Comparison of ENCODE assay signal across 26 mouse cellular contexts in the genomic region with DNA sequence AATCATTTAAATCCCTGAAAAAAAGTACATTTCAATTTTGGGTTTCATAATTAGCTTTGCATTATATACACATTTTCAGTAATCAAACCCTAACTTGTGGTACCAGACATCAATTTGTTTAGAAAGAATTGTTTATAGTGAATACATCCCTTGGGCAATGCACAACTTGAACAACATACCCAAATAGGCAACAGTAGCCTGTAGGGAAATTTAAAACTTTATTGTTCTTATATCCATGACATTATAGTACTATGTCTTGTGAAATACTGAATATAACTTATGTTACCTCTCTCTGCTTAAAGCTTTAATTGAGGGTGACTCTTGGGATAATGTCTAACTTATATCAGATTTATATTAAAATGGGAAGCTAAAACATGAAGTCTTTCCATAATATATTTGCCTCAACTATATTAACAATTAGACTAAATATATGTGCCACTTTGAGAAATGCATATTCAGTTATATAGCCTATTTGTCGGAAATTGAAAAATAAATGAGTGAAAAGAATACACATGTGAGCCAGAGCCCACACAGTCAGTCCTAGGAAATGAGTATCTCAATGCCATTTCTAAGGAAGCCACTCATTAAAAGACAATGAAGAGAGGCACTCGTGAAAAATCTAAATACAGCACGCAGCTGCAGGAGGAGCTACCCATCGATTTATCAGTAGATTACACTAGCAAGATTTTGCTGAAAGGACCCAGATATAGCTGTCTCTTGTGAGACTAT.
"Had no signal": no experiment of that assay in that cellular context is flagged by ENCODE, and none has a peak within 500 bp of the region (broad histone marks: within the 10 kb centered on the region; RNA-seq: fewer than 3 reads in every experiment).

No protein-coding gene starts in this region.

- H3K27me3 ChIP-seq: heart, embryonic 13.5 days; heart, embryonic 15.5 days; hindbrain, embryonic 12.5 days; kidney, embryonic 15.5 days; limb, embryonic 12.5 days; liver, embryonic 13.5 days had no signal

- DNase-seq: gastrocnemius, postnatal 14 days; gastrocnemius, postnatal 36 days; heart, adult 2 months; heart, postnatal 14 days; heart, postnatal 36 days; kidney, adult 11 months; kidney, adult 2 months; kidney, adult 9 months; kidney, postnatal 10 days; kidney, postnatal 25 days; kidney, postnatal 4 days; liver; liver, embryonic 13.5 days had no signal

- H3K9ac ChIP-seq: heart, embryonic 13.5 days; heart, embryonic 15.5 days; hindbrain, embryonic 12.5 days; hindbrain, embryonic 14.5 days; kidney, embryonic 15.5 days; limb, embryonic 12.5 days; liver, embryonic 13.5 days had no signal

- H3K4me3 ChIP-seq: heart, adult 2 months; heart, embryonic 13.5 days; heart, embryonic 15.5 days; hindbrain, embryonic 12.5 days; kidney, embryonic 15.5 days; layer of hippocampus, adult 2 months; left cerebral cortex, adult 2 months; limb, embryonic 10.5 days; limb, embryonic 12.5 days; liver, embryonic 13.5 days had no signal

- H3K4me2 ChIP-seq: heart, embryonic 11.5 days; heart, embryonic 13.5 days; heart, embryonic 15.5 days; hindbrain, embryonic 12.5 days; hindbrain, embryonic 14.5 days; kidney, embryonic 15.5 days; limb, embryonic 12.5 days; liver, embryonic 11.5 days; liver, embryonic 13.5 days had no signal

- H3K4me1 ChIP-seq: heart, embryonic 13.5 days; heart, embryonic 15.5 days; hindbrain, embryonic 12.5 days; kidney, embryonic 15.5 days; limb, embryonic 10.5 days; limb, embryonic 12.5 days; liver, embryonic 13.5 days had no signal

- H3K36me3 ChIP-seq: heart, embryonic 13.5 days; heart, embryonic 15.5 days; hindbrain, embryonic 12.5 days; kidney, embryonic 15.5 days; limb, embryonic 10.5 days; limb, embryonic 12.5 days; liver, embryonic 13.5 days had no signal

- ATAC-seq: hindbrain, postnatal 0 days; intestine, embryonic 16.5 days had no signal

- H3K27ac ChIP-seq: heart, adult 2 months; heart, embryonic 13.5 days; heart, embryonic 15.5 days; hindbrain, embryonic 12.5 days; hindbrain, embryonic 14.5 days; hindbrain, postnatal 0 days; kidney, embryonic 15.5 days; layer of hippocampus, adult 2 months; left cerebral cortex, adult 2 months; limb, embryonic 10.5 days; limb, embryonic 12.5 days; liver, embryonic 13.5 days had no signal

- H3K9me3 ChIP-seq: heart, embryonic 13.5 days; heart, embryonic 15.5 days; hindbrain, embryonic 12.5 days; kidney, embryonic 15.5 days; limb, embryonic 10.5 days; limb, embryonic 12.5 days; liver, embryonic 13.5 days had no signal
